Mouse (Mus musculus) urinary bladder, postnatal 36 days (tissue): ENCODE data around the gene Neurl4.

Source experiments
- DNase-seq, 2 experiments: peaks; one replicate each; pipeline ENCODE4 v3.0.0; 2022; ENCODE audit warnings: low spot score in 2 of 2, mixed read lengths in 1 of 2

The Neurl4 gene

GRCm38 (mm10) chr11:69932254-69932653 lies 31.4 kb downstream of the Neurl4 start:
- DNase-seq = no peak

DNA sequence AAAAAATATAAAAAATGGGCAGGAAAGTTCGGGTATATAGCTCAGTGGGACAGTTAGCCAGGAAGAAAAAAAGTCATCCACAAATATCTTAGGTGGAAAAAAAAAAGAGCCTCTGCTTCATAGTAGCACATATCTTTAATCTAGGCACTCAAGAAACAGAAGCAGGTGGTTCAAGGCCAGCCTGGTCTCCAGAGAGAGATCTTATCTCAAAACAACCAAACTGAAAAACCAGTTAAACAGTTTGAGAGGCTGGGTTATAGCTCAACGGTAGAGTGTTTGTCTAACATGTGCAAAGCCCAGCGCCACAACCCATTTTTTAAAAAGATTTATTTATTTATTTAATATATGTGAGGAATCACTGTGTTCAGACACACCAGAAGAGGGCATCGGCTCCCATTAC lies 32.2 kb downstream of the Neurl4 start:
- no peak for DNase-seq

DNA sequence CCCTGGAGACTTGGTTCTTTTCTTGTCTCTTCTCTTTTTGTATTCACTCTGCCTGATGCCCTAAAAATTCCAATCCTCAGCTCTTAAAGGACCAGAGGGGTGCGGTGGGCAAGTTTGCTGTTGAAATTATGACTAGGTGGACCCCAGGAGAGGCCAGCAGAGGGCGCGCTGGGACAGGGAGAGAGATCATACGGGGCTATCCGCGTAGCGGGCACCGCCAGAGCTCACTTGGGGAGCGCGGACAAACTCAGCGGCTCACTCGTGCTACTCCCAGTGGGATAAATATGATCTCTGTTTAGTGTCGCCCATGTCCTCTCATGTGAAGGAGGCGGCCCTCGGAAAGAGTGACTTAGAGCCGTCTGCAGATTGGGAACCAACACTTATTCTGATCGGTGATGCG lies 33.3 kb downstream of the Neurl4 start:
- peak; percentile 81 to 92 for DNase-seq

DNA sequence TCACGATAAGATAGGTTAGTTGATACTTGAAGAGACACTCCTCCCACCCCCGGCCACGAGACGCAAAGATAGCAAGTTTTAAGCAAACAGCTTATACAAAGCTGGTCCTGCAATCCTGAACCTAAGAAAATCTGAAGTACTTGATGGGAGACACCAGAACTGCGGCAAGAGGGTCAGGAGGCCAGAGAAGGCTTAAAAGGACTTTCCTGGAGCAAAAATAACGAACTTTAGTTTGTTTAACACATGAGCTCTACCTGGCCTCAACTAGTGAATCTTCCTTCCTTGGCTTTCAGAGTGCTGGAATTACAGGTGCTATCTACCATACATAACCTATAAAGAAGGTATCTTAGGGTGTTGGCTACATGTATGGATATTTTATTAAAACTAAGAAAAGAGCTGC lies 33.8 kb downstream of the Neurl4 start:
- no peak for DNase-seq

GRCm38 (mm10) chr11:69935137-69935879 lies 34.4 kb downstream of the Neurl4 start, which contains the start of gene Ybx2:
Gene Ybx2, plus strand, starts transcription at chr11:69935796.
- DNase-seq = peak; percentile 70 to 83

- DNase-seq = no peak
These were observed 35.3 kb downstream of the Neurl4 start for GRCm38 (mm10) chr11:69936156-69936555.

GRCm38 (mm10) chr11:69936714-69937347 lies 36.0 kb downstream of the Neurl4 start:
- no peak for DNase-seq

DNA sequence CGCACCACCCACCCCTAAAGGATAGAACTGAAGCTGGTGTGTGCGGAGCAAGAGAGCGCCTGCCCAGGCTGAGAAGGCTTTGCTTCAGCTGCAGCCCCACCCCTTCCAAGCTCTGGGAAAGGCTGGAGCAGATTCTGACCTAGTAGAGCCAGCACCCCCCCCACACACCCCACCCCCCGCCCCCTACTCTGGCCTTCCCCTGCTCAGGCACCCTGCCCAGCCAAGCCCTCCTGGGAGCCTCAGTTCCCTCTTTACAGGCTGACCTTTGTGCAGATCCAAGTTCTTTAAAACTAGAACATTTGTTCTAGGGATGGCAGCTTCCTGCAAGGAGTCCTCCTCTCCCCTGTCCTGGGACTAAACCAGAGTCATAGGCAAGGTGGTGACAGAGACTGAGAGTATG lies 36.5 kb downstream of the Neurl4 start:
- peak in 1 of 2 experiments; percentile 72 for DNase-seq

DNA sequence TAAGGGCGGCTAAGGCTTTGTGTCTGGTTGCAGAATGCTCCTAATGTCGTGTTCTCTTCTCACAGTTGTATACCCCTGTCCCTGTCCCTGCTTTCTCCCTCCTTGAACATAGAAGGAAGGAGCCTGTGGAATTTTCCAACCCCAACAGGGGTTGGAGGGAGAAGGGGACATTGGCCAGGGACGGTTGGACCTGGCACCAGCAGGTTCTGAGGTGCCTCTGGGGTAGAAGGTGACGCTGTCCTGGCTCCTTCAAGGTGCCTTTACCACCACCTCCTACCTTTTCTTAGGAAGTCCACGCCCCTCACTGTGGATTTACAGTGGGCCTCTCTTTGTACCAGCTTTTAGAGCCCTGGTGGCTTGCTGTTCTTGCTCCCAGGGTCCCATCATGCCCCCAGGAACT lies 37.0 kb downstream of the Neurl4 start:
- DNase-seq = no peak

DNA sequence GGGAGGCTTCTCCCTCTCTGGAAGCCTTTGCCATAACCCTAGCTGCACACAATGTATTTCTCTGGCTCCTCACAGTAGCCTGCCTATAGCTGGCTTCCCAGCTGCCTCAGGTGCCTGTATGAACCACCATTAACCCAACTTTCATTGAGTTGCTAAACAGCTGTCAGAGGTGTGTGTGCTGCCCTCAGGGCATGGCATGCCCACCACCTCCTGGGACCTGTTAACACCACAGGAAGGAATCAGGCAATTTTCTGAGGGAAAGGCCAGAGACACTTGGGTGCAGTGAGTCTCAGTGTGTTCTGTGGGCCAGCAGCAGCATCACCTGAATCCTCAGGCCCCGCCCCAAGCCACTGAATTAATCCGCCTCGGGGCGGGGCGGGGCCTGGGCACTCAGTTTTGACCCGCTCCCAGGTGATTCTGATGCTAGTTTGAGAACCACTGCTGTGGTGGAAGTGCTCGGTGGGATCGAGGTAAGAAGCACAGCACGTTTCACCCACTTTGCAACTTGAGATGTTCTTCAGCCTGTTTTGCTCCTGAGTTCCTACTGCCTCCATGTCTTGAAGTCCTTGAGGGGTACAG lies 37.6 kb downstream of the Neurl4 start:
- no peak for DNase-seq

DNA sequence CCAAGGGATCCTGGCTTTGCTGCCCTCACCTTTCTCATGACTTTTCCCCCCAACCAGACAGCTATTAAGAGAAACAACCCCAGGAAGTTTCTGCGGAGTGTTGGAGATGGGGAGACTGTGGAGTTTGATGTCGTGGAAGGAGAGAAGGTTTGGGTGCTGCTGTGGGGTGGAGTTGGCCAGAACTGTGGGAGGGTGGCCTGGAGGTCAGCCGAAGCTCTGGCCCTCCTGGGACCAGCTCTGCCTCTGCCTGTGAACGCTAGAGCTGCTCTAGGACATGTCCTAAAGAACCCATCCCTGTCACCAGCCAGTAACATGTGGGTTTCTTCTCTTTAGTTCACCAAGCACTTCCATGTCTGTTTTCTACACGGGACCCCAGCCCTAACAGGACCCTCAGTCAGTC lies 38.3 kb downstream of the Neurl4 start:
- no peak for DNase-seq

DNA sequence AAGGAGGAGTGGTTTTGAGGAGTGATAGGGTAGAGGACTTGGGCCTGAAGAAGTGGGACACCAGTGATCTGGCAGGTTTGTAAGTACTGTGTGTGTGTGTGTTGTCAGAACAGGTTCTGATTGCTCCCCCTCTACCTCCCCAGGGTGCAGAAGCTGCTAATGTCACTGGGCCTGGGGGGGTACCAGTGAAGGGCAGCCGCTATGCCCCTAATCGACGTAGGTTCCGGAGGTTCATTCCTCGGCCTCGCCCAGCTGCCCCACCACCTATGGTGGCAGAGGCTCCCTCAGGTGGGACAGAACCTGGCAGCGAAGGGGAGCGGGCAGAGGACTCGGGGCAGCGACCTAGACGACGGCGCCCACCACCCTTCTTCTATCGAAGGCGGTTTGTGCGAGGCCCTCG lies 38.9 kb downstream of the Neurl4 start:
- DNase-seq = no peak

DNA sequence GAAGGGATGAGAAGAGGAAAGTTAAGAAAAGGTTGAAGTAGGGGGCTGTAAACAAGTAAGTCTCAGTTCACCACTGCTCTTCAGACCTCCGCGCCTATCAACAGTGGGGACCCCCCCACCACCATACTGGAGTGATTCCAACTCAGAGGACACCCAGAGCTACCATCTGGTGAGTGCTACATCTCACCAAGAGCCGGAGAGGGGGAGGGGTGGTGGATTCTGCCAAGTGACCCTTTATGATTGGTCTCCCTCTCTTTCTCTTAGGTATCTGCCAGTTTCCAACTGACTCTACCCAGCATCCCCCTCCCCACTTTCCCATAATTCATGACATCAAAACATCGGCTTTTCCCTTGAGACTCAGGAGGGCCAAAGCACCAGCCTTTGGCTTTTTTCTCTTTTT lies 40.1 kb downstream of the Neurl4 start:
- no peak for DNase-seq

DNA sequence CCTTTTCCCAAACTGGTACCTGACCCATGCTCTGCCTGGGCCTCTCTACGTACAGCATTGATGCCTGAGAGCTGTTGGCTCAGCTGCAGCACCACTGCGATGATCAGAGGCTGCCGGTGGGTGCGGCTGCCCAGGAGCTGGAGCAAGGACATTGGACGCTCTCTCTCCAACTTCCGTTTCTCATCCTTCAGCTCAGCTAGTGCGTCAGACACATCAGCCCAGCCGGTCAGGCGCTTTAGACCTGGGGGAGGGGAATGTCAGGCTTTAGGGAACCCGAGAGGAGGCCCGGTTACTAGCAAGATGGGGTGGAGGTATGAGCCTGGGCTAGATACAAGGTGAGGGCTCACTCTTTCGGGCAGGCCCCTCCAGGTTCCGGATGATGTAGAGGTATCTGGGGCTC lies 44.3 kb downstream of the Neurl4 start:
- DNase-seq = no peak

DNA sequence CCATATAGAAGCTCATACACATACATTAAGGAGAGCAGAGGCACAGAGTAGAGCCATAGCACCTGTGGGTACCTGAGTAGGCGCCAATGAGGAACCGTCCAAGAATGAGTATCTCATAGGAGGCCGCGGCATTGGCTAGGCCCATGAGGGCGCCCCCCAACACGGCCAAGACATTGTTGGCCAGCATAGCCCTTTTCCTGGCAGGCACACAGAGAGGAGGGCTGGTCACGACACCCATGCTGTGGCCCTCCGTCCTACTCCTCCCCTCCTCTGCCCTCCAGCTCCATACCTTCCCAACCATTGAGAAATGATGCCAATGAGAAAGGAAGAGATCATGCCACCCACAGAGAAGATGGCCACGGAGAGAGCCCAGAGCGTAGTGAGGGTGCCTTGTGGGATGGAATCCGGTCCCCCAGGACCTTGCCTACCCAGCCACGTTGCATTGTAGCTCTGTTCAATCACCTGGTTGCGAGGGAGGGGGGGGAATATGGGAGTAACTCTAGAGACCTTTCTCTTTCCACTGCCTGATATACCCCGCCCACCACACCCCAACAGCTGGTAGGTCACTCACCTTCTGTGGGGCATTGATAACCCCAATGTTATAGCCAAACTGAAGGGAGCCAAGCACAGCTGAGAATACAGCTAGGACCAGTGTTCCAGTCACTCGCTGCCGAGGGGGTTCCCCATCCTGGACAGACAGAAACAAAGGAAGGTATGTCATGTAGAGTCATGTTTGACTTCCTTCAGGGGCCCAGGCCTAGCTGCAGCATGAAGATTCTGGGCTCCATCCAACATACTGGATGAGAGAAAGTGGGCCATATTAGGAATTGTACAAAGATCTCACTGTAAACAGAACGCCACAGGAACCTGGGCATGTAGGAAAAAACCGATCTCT lies 45.4 kb downstream of the Neurl4 start:
- DNase-seq = no peak

- DNase-seq = peak in 1 of 2 experiments; percentile 53
These were observed 46.6 kb downstream of the Neurl4 start for GRCm38 (mm10) chr11:69947337-69948065.

GRCm38 (mm10) chr11:69948066-69948762 lies 47.3 kb downstream of the Neurl4 start, which contains the start of gene Slc2a4:
Gene Slc2a4, minus strand, starts transcription at chr11:69948188.
- DNase-seq = peak; percentile 86 to 92

- DNase-seq = peak; percentile 78 to 86
These were observed 47.9 kb downstream of the Neurl4 start for GRCm38 (mm10) chr11:69948763-69949150.

DNA sequence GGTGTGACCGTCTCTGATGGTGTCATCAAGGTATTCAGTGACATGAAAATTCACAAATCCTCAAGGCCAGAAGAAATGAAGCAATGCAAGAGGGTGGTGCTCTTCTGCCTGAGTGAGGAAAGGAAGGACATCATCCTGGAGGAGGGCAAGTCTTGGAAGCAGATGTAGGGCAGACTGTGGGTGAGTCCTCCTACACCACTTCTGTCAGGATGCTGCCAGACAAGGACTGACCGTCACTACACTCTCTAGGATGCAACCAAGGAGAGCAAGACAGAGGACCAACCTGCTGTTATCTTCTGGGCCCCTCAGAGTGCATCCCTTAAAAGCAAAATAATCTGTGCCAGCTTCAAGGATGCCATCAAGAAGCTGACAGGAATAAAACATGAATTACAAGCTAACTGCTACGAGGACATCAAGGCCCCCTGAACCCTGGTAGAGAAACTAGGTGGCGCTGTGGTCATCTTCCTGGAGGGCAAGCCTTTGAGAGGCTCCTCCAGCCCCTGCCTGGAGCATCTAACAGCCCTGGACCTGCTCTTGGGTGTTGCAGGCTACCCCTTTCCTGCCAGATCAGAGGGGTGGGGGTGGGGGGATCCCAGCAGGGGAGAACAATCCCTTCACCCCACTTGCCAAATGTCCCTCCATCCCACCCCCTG lies 50.1 kb downstream of the Neurl4 start:
- no peak for DNase-seq

DNA sequence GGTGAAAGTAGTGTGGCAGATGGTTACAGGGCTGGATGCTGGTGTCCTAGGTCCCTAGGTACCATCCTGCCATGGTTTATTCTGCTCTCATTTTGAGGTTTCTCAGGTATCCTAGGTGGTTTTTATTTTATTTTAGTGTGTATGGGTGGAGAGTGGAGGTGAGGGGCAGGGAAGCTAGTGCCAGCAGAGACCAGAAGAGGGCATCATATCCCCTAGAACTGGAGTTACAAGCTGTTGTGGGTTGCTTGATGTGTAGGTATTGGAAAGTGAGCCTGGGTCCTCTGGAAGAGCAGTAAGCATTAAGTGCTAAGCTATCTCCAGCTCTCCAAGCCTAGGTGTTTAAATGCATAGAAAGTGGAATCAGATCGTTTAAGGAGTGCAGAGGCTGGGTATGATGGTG lies 51.4 kb downstream of the Neurl4 start:
- no peak for DNase-seq
